Mouse (Mus musculus): ENCODE data around the gene Frmd4a.
"Not testable (repeated sequence)": the region's sequence is repeated elsewhere in the genome, so short reads cannot be mapped to it uniquely, and the experiment has no call there.

Frmd4a gene

DNA sequence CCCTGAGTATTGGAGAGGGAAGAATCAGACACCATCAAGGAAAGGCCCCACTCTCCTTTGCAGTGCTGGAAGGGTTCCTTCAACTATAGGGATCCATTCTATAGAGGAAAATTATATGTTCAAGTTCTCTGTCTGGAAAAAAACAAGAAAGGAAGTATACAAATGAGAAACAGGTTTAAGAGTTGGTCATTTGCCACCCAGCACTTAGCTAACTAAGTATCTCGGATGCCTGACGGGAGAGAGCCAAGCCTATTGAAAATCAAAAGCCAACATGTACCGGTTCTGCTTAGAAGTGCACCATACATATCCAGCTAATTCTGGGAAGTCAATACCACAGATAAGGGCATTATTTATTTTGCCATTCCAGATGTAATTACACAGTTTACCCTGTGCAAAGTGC is 274.2 kb downstream of the Frmd4a start:
- no peak for DNase-seq

DNA sequence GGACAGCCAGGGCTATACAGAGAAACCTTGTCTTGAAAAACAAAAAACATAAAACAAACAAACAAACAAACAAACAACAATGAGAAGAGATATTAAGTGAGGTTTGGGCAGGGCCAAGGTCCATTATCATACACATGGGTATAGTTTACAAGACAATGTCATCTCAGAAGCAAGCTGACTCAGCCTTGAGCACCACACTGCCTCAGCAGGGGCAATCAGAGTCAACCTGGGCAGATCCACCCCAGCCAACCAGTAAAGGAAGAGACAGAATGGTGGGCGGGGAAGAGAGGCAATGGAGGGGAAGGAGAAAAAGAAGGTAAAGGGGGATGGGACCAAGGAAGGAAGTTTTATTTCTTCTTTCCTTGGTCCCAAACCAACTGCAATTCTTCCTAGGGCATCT is 276.2 kb downstream of the Frmd4a start:
- DNase-seq, result no peak

DNA sequence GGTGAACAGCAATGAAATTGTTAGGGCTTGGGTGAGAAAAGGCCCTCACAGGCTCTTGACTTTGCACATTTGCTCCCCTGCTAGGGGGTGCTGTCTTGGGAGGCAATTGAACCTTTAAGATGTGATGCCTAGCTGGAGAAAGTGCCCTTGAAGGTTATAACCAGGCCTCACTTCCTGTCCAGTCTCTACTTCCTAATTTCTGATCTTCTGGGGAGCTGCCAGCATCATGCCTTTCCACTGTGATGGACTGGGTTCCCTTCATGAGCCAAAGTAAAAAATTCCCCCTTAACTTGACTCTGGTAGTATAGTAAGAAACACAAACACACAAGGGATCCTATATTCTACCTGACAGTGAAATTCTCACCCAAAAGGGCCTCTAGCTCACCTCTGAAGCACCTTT is 278.1 kb downstream of the Frmd4a start:
- no peak for DNase-seq

DNA sequence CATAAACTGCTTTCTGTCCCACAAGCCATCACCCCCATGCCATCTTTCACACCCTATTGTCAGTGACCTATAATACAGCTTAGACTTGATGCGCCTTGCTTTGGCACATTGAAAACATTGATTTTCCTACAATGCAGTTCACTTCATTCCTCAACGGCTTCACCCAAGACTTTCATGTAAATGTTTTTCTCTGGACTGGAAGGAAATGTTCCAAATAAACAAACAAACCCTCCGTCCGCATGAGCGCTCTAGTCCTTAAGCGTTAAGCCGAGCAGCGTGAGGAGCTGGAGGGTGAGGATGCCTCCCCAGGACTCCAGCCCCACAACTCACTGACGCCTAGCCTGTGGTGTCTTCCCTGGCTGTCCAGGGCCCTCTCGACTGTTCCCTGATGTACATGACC is 279.4 kb downstream of the Frmd4a start:
- DNase-seq, result no peak

DNA sequence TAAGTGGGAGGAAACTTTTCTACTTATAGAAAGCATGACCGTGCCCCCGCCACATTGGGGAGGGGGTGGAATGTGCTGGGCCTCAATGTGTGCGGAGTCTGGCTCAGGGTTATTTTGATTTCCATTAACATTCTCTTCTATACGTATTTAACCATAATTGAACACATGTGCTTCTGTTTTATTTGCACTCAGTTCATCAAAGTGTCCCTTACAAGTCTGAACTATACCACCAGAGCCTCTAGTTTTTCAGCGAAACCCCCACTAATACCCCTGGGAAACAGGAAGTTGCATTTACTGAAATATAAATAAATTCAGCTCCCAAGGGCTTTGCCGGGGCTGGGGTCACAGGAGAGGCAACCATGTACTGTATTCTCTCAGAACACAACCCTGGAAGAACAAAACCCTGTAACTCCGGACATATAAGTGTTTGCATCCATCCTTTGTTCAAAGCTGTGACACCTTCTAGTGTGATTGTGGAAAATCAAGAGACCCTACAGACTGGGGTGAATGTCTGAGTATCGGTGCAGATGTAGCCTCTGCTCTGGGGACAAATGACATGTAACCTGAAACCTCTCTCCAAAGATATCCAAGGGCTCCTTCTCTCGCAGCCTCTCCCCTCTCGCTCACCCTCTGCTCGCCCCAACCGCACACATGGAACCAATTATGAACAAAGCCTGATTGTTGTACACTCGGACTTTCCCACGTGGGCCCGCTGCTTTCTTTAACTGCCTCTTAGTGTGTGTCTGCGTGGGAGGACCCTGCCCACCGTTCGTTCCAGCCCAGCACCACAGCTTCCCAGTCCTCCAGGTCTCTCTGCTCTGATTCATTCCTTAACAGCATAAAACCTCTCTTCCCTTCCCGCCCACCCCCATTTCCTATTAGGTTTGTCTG is 281.1 kb downstream of the Frmd4a start:
- no peak for DNase-seq

DNA sequence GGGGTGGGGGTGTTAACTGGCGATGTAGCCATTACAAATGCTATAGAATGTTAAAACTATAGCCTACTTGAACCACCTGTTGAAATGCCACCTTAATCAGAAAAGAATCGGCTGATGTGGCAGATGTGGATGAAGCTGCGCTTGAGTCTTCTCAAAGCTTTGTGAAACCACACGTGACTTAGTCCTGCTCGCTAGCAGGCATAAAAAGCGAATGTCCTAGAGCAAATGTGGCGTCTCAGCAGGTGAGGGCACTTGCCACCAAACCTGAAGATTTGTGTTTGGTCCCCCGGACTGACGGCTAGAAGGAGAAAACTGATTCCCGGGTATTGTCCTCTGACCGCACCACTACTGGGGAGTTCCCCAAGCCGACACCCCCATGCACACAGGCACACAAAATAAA is 282.1 kb downstream of the Frmd4a start:
- DNase-seq, result no peak

DNA sequence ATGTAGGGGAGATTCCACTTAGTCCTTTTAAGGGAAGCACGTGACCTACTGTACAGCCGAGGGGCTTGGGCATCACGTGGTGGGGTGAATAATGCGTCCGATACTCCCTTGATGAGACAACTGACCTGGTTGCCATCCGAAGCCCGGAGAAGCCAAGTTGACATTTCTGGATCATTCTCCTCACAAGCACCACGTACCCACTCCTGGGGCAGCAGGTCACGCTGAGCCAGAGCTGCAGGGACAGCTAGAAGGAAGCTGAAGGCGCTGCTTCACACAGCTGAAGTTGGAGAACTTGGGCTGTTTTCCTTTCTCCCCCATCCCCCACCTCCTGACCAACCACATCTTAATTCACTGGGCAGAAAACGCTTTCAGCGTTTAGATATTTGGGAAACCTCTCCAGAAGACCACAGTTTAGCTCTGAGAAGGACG is 282.9 kb downstream of the Frmd4a start:
- DNase-seq, result no peak

DNA sequence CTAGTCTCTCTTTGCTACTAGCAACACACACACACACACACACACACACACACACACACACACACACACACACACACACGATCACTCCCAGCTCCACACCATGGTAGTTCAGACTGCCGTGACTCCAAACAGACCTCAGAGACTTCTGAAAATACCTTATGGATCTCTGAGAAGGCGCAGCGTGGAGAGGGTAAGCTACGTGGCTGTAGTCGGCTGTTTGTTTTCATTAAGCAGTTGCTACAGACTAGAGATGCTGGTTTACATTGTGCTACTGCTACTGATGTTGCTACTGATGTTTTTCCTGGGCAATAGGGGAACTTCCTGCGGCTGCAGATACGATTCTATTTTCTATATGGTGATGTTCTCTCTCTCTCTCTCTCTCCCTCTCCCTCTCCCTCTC is 283.3 kb downstream of the Frmd4a start:
- DNase-seq, result no peak

DNA sequence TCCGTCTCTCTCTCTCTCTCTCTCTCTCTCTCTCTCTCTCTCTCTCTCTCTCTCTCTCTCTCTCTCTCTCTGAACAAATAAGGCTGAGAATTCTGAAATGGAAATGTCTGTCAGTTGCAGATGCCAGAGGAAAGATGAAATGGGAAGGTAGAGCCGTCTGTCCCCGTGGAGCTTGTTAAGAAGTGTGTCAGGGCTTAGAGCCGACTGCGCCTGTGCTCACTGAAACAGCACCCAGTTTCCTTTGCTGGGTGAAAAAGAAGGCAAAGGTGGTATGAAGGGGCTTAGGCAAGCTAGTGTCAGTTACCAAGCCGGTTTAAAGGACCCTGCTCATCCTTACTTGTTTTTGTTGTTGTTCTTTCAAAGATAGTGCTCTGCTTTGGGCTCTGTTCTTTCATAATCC is 283.7 kb downstream of the Frmd4a start:
- no peak for DNase-seq

DNA sequence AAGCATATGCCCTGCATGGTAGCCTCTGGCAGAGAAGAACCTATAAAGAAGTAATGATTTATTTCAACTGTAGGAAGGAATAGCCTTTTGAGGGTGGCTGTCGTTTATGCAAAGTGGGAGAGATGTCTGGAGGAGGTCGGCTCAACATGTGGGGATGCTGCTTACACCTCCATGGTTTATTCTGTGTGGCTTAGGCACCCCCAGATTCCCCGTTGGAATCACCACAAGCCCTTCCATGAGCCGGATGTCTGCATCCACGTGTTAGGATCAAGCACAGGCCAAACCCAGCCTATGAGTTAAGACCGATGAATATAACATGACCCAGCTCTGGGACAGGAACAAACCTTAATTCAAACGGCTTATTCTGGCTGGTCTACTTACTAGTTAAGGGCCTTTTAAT is 284.2 kb downstream of the Frmd4a start:
- no peak for DNase-seq

DNA sequence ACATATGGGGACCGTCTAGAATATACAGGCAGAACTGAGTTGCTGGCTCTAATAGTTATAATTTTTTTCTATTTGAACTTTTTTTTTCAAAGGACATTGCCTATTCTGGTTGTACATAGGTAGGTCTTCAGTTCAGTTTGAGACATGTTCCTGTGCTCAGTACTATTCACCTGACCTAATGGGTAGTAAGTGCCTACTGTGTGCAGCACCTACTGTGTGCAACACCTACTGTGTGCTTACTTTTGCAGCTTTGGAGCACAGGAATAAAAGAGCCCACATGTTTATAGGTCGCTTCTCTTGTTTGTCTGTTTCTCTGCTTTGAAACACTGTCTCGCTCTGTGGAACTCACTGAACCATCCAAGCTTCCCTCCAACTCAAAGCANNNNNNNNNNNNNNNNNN is 284.6 kb downstream of the Frmd4a start:
- DNase-seq, result no peak

DNA sequence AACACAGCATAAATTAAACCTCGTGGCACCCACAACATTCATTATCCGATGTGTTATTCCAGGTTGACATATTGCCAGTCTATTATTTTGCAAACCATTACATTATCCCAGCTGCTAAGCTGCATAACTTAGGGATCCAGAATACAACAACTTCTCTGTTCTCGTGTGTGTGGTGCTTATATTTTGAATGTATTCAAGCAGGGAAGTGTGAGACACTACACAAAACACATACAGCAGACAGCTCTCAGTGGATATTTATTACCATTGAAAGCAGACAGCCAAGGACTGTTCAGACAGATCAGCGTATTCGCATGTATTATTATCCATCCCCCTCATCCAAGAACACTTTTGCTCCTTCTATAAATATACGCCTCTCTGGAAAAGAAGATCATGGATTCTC is 289.6 kb downstream of the Frmd4a start:
- DNase-seq, result no peak

DNA sequence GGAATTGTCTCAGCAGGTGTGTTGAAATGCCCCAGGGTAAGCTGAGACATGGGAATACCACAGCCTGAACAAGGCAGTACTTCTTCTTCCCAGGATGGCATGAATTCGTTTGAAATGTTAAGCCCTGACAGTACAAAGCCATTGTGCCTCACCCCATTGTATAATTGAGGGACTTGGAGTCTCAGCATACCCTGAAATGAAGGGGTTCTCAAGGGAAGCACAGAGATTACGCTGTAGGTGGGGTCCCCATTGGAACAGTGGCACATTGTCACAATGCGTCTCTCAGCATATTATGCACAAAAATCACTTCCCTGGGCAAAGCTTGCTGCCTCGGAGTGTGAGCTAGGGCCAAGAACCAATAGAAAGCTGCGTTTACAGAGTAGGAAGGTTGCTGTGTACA is 297.0 kb downstream of the Frmd4a start:
- DNase-seq, result no peak

DNA sequence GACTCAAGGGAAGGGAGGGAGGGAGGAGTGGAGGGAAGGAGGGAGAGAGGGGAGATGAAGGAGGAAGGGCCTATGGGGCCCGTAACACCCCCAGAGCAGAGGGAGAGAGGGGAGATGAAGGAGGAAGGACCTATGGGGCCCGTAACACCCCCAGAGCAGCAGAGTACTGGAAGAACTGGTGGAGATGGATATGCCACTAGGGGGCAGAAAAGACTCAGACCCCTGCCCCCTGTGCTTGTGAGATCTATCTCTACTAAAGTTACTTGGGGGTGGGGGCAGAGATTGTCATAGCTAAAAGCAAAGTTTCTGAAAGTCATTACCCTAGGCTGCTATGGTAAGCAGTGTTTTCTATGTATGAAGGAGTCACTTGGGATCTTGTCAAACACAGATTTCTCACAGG is 299.1 kb downstream of the Frmd4a start:
- DNase-seq, result no peak

DNA sequence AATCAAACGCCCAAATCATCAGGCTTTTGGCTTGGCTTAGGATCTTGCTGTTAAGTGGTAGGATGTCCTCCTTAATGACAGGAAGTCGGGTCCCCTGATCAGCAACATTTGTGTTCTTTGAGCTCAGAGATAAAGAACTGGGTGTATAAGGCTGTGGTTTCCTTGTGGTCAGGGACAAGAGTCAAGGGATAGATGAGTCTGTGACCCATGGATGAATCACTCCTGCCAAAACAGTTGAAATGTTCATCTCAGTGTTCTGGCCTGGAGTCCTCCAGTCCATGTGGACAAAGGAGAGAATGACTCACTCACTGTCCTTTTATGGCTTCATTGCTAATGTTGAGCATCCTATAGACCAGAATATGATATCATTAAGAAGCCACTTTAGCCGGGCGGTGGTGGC is 300.6 kb downstream of the Frmd4a start:
- DNase-seq, result no peak

DNA sequence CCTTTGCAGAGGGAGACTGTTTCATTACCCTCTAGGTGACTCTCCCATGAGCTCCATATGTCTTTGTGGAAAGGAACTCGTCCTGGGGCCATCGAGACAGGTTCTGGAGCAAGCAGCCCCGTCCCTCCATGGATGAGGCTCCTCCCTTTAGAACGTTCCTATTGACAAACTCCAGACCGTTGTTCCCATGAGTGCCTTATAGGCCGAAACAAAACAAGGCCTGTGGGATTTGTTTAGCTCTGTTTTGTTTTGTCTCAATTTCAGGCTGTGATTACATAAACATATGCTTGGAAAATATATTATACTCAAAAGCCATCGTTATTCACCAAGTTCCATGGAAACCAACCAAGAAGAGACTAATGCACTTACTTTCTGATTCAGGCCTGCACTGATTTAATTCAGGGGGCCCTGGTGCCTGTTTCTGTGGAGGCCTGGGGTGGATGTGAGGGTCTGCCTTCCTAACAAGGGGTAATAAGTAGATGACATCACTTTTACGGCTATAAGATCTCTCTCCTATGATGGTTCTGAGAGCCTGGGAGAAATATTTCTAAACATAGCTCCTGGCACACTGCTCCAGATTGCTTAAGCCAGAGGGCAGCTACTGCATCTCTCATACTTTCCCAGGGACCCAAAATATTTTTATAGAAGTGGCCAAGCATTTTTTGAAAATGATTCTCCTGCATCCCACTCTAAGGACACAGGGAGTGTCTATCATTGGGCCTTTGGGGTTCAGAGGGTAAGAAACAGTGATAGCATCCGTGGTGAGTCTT is 308.9 kb downstream of the Frmd4a start:
- no peak for DNase-seq

DNA sequence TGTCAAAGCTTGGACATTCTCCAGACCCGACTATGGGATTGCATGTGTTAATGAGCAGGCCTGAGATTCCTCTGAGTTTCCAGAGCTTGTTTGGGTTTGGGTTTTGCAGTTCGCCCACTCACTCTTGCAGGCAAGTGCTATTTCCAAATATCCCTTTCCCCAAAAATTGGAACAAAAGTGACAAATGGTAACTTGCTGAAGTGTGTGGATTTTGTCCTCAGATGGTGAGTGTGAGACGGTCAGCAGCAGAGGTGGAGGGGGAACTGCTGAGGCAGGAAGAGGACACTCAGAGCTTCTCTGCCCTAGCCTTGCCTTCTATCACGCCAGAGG is 309.5 kb downstream of the Frmd4a start:
- DNase-seq, result no peak

DNA sequence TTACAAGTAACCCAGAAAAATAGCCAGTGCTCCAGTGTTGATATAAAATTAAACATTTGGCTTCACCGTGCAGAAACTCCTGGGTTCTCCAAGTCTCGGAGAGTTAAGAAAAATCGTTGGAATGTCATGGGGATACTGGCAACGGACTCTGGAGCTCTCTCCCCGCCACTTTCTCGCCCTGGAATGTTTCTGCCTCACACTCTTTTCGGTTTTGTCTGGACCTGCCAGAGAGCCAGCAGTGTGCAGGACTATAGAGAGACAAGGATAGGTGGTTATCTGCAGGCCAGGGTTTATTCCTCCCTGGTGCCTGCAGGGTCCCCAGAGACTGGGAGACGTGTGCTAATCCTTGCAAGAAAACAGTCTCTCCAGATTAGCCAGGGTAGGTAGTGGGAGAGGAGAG is 314.9 kb downstream of the Frmd4a start:
- no peak for DNase-seq

DNA sequence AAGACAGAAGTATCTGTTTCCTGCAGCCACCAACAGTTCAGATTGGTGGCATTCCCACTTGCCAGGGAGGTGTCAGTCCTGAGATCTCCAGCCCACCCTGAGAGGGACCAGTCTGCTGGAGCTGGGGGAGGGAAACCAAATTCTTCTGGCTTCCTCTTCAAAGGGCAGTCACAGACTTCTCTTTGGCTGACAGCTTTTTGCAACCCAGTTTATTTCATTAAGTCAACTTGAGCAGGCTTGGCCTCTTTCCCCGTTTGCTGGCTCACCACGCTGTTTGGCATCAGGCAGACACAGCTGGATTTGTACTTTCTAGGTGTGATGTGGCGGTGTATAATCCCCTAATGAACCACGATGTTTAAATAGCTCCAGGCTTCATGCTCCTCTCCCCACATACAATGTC is 316.7 kb downstream of the Frmd4a start:
- no peak for DNase-seq

DNA sequence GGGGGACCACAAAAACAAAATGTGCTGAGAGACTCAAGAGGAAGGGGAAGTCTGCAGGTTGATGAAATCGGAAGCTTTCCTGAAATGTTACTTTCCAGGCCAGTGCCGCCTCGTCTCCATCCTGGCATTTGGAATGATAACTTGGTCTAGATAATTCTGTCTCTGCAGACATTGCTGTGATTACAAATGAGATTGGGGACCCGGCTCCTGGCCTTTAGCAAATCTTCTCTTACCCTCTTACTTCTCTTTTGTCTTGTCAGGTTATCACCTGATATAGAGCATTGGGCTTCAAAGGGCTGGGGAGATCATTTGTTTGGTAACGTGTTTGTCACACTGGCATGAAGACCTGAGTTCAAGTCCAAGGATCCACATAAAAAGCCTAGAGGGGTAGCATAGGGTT is 317.4 kb downstream of the Frmd4a start:
- no peak for DNase-seq

DNA sequence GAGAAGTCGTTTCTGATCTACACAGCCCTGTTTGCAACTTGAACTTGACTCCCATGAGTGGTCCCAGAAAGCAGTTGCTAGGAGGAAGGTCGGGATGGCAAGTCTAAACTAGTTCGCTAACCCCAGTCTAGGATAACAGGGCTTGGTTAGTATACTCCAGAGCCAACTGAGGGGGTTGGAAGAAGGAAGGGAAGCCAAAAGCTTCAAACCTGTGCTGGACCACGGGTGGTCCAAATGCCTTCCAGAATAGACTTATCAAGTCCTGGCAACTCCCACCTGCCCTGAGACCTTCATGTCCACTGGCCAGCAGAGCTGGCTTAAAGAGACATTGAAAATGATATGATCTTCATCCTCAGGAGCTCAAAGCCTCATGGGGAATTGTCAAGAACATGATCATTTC is 318.4 kb downstream of the Frmd4a start:
- DNase-seq, result no peak

DNA sequence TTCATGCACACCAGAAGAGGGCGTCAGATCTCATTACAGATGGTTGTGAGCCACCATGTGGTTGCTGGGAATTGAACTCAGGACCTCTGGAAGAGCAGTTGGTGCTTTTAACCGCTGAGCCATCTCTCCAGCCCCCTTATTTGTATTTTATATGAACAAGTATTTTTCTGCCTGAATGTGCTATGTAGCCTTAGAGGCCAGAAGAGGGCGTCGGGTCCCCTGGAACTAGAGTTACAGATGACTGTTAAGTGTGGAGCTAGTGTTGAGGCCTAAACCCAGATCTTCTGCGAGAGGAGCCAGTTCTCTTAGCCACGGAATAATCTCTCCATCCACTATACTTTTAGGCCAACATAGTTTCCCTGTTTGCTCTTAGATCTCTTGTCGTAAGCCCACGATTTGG is 320.8 kb downstream of the Frmd4a start:
- DNase-seq, result not testable (repeated sequence)

DNA sequence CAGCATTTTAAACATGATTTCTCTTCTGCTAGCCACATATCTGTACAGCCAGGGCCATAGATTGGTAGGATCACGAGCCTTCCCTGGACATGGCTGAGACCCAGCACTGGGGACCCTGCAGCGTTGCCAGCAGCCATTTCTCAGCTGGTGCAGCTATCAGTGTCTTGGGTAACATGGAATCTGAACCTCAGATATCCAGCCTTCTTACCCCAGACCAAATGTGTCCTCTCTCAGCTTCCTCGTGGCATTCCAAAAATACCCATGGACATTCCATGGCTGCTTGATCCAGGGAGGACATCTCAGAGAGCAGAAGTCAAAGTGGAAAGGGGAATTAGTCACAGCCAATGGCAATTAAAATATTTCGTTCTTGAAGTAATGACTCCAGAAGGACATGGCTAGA is 321.6 kb downstream of the Frmd4a start:
- no peak for DNase-seq

DNA sequence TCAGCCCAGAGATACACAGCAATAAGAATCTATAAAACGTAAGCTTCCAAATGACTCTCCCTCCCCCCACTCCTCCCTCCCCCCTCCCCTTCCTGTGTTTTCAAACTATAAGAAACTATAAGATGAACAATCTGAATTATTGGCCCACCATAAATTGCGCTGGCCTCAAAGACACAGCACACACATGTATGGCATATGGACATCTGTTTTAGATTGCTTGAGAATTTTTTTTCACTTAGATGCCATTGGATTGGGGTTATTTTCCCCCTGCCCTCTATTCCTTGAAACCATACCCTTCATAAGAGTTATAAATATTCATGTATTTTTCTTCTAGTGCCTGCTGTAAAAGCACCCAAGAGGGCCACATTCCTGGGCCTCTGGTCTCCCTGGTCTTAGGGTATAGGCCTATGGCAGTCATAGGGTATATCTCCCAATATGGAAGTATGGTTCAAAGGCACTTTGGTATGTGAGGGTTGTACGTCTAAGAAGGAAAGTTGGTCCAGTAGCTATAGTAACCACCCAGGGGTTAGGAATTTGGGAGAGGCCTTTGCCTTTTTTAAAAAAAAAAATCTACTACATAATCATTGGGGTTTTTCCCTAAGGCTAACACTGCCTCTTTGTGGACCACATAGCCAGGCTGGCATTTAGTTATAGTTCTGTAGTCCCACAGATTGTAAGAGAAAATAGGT is 322.2 kb downstream of the Frmd4a start:
- DNase-seq, result no peak
